Mouse (Mus musculus) fat pad, adult 2 months (tissue): ENCODE results near the gene Ccr7.

Experiments
- DNase-seq: peaks from one replicate; pipeline ENCODE4 v3.0.0-alpha.2; 2011; ENCODE audit warnings: low read depth, low spot score; ENCODE audit errors: extremely low read depth

The Ccr7 gene

GRCm38 (mm10) chr11:99094911-99095676, 59.8 kb downstream of the Ccr7 start:
- no peak for DNase-seq
